Mouse (Mus musculus) lung, adult 2 months (tissue): ENCODE results near the gene Lekr1.

Experiments used
- CTCF ChIP-seq: fragments of 200-500 bp; IDR thresholded peaks from 2 replicates; pipeline ENCODE4 v1.5.1; 2011; ENCODE audit warnings: mild to moderate bottlenecking, low read length, control low read depth; ENCODE audit not compliant: insufficient read depth
- POLR2A ChIP-seq: fragments of 200-500 bp; IDR thresholded peaks from 2 replicates; pipeline ENCODE4 v1.6.1; 2011; ENCODE audit warnings: low read depth, mild to moderate bottlenecking, control low read depth, low read length, borderline replicate concordance; ENCODE audit errors: extremely low read depth

GRCm38 (mm10) chr3:65656902-65657660 lies 8.9 kb upstream of the Lekr1 start:
- TF ChIP-seq CTCF (no peak), POLR2A (no peak)
